Mouse (Mus musculus): Measurements from ENCODE around the gene Nupr1l. TPM values are rescaled to one million over a fixed set of nuclear protein-coding genes. Genes with fewer than 3 reads are reported as not detected.
"Not testable (repeated sequence)": the region's sequence is repeated elsewhere in the genome, so short reads cannot be mapped to it uniquely, and the experiment has no call there.

Nupr1l gene
- polyA plus RNA-seq, 1 experiment, result 2.4 TPM

GRCm38 (mm10) chr5:129873942-129874341, 34.4 kb upstream of the Nupr1l start:
- WGBS, result 82% methylated on average over 12 of the region's 12 CpGs
- no peak for DNase-seq (ENCODE audit: low read depth in 1 of 2, low spot score in 2 of 2)
- Histone ChIP-seq H3K36me3 (ENCODE audit: control insufficient read depth, insufficient read depth, low read length) (no peaks in the 10 kb centered on the region), H3K4me1 (ENCODE audit: control insufficient read depth, insufficient read depth, insufficient read length) (no peaks in the 10 kb centered on the region), H3K27ac (ENCODE audit: insufficient read depth, low read length) (no peak overlapping the region), H3K4me3 (ENCODE audit: extremely low read depth, insufficient read depth, insufficient read length) (no peak overlapping the region), H3K27me3 (ENCODE audit: control insufficient read depth, insufficient read depth, low read length) (no peaks in the 10 kb centered on the region)
- no peak for TF ChIP-seq POLR2A (IDR thresholded peaks at IDR 0.05; ENCODE audit: low read depth, low read length)
- TF ChIP-seq CTCF (IDR thresholded peaks at IDR 0.05; ENCODE audit: extremely low read depth, insufficient read depth, insufficient read length, insufficient replicate concordance), result no peak

GRCm38 (mm10) chr5:129875098-129875497, 33.2 kb upstream of the Nupr1l start:
- H3K4me3 ChIP-seq (ENCODE audit: extremely low read depth, insufficient read depth, insufficient read length), result no peak overlapping the region
- TF ChIP-seq POLR2A (IDR thresholded peaks at IDR 0.05; ENCODE audit: low read depth, low read length), result no peak
- no peak for TF ChIP-seq CTCF (IDR thresholded peaks at IDR 0.05; ENCODE audit: extremely low read depth, insufficient read depth, insufficient read length, insufficient replicate concordance)
- no peak overlapping the region for H3K27ac ChIP-seq (ENCODE audit: insufficient read depth, low read length)
- no peaks in the 10 kb centered on the region for H3K4me1 ChIP-seq (ENCODE audit: control insufficient read depth, insufficient read depth, insufficient read length)
- no peaks in the 10 kb centered on the region; the same call in 1 of the 2 replicates for H3K36me3 ChIP-seq (ENCODE audit: control insufficient read depth, insufficient read depth, low read length)
- 82% methylated on average over 11 of the region's 11 CpGs for WGBS
- H3K27me3 ChIP-seq (ENCODE audit: control insufficient read depth, insufficient read depth, low read length), result no peaks in the 10 kb centered on the region
- DNase-seq (ENCODE audit: low read depth in 1 of 2, low spot score in 2 of 2), result no peak

- 79% methylated on average over 9 of the region's 9 CpGs for WGBS
- no peak overlapping the region for H3K4me3 ChIP-seq (ENCODE audit: extremely low read depth, insufficient read depth, insufficient read length)
- H3K36me3 ChIP-seq (ENCODE audit: control insufficient read depth, insufficient read depth, low read length), result peaks cover 14% of the 10 kb centered on the region
- H3K27ac ChIP-seq (ENCODE audit: insufficient read depth, low read length), result no peak overlapping the region
- no peak for TF ChIP-seq POLR2A (IDR thresholded peaks at IDR 0.05; ENCODE audit: low read depth, low read length)
- no peak for DNase-seq (ENCODE audit: low read depth in 1 of 2, low spot score in 2 of 2)
- no peaks in the 10 kb centered on the region for H3K27me3 ChIP-seq (ENCODE audit: control insufficient read depth, insufficient read depth, low read length)
- no peaks in the 10 kb centered on the region for H3K4me1 ChIP-seq (ENCODE audit: control insufficient read depth, insufficient read depth, insufficient read length)
These were observed 30.4 kb upstream of the Nupr1l start for GRCm38 (mm10) chr5:129877731-129878455.

GRCm38 (mm10) chr5:129878946-129879345, 29.4 kb upstream of the Nupr1l start:
- H3K4me3 ChIP-seq (ENCODE audit: extremely low read depth, insufficient read depth, insufficient read length), result no peak overlapping the region
- TF ChIP-seq POLR2A (IDR thresholded peaks at IDR 0.05; ENCODE audit: low read depth, low read length) (no peak), CTCF (IDR thresholded peaks at IDR 0.05; ENCODE audit: extremely low read depth, insufficient read depth, insufficient read length, insufficient replicate concordance) (no peak)
- no peaks in the 10 kb centered on the region for H3K4me1 ChIP-seq (ENCODE audit: control insufficient read depth, insufficient read depth, insufficient read length)
- no peak overlapping the region for H3K27ac ChIP-seq (ENCODE audit: insufficient read depth, low read length)
- no peaks in the 10 kb centered on the region for H3K27me3 ChIP-seq (ENCODE audit: control insufficient read depth, insufficient read depth, low read length)
- WGBS, result 91% methylated on average over 2 of the region's 2 CpGs
- DNase-seq (ENCODE audit: low read depth in 1 of 2, low spot score in 2 of 2), result no peak
- peaks cover 17% of the 10 kb centered on the region for H3K36me3 ChIP-seq (ENCODE audit: control insufficient read depth, insufficient read depth, low read length)

- Histone ChIP-seq H3K4me3 (ENCODE audit: extremely low read depth, insufficient read depth, insufficient read length) (no peak overlapping the region), H3K27ac (ENCODE audit: insufficient read depth, low read length) (no peak overlapping the region), H3K36me3 (ENCODE audit: control insufficient read depth, insufficient read depth, low read length) (peaks cover 21% of the 10 kb centered on the region), H3K4me1 (ENCODE audit: control insufficient read depth, insufficient read depth, insufficient read length) (no peaks in the 10 kb centered on the region), H3K27me3 (ENCODE audit: control insufficient read depth, insufficient read depth, low read length) (no peaks in the 10 kb centered on the region)
- TF ChIP-seq CTCF (IDR thresholded peaks at IDR 0.05; ENCODE audit: extremely low read depth, insufficient read depth, insufficient read length, insufficient replicate concordance) (no peak), POLR2A (IDR thresholded peaks at IDR 0.05; ENCODE audit: low read depth, low read length) (no peak)
- 83% methylated on average over 3 of the region's 3 CpGs for whole genome bisulfite sequencing
- no peak for DNase-seq (ENCODE audit: low read depth in 1 of 2, low spot score in 2 of 2)
These were observed 28.5 kb upstream of the Nupr1l start for GRCm38 (mm10) chr5:129879888-129880287.

- Histone ChIP-seq H3K27me3 (ENCODE audit: control insufficient read depth, insufficient read depth, low read length) (no peaks in the 10 kb centered on the region), H3K36me3 (ENCODE audit: control insufficient read depth, insufficient read depth, low read length) (peaks cover 15% of the 10 kb centered on the region), H3K4me3 (ENCODE audit: extremely low read depth, insufficient read depth, insufficient read length) (peak overlapping the region; percentile 89), H3K4me1 (ENCODE audit: control insufficient read depth, insufficient read depth, insufficient read length) (peaks cover 5% of the 10 kb centered on the region; the same call in 1 of the 2 replicates), H3K27ac (ENCODE audit: insufficient read depth, low read length) (no peak overlapping the region)
- TF ChIP-seq CTCF (IDR thresholded peaks at IDR 0.05; ENCODE audit: extremely low read depth, insufficient read depth, insufficient read length, insufficient replicate concordance), result no peak
- no peak for TF ChIP-seq POLR2A (IDR thresholded peaks at IDR 0.05; ENCODE audit: low read depth, low read length)
- DNase-seq (ENCODE audit: low read depth in 1 of 2, low spot score in 2 of 2), result no peak
- 27% methylated on average over 10 of the region's 10 CpGs for WGBS
These were observed 22.1 kb upstream of the Nupr1l start for GRCm38 (mm10) chr5:129886271-129886670.

GRCm38 (mm10) chr5:129886911-129887636, 21.3 kb upstream of the Nupr1l start, which contains the start of gene Chchd2:
Gene Chchd2, minus strand, starts transcription at chr5:129887470.
- H3K27ac ChIP-seq (ENCODE audit: insufficient read depth, low read length), result peak within 1 kb of the TSS; percentile 83
- H3K27me3 ChIP-seq (ENCODE audit: control insufficient read depth, insufficient read depth, low read length), result no peaks in the 10 kb centered on the region
- under 1% methylated on average over 46 of the region's 46 CpGs for WGBS
- TF ChIP-seq CTCF (IDR thresholded peaks at IDR 0.05; ENCODE audit: extremely low read depth, insufficient read depth, insufficient read length, insufficient replicate concordance), result no peak
- peak; percentile 34; the same call in 1 of the 2 replicates for TF ChIP-seq POLR2A (IDR thresholded peaks at IDR 0.05; ENCODE audit: low read depth, low read length)
- H3K4me1 ChIP-seq (ENCODE audit: control insufficient read depth, insufficient read depth, insufficient read length), result peaks cover 5% of the 10 kb centered on the region; the same call in 1 of the 2 replicates
- peak within 1 kb of the TSS; percentile 89 for H3K4me3 ChIP-seq (ENCODE audit: extremely low read depth, insufficient read depth, insufficient read length)
- peak; percentile 87 to 91 for DNase-seq (ENCODE audit: low read depth in 1 of 2, low spot score in 2 of 2)
- H3K36me3 ChIP-seq (ENCODE audit: control insufficient read depth, insufficient read depth, low read length), result peaks cover 9% of the 10 kb centered on the region

GRCm38 (mm10) chr5:129890390-129890789, 17.9 kb upstream of the Nupr1l start:
- not testable (repeated sequence) for DNase-seq (ENCODE audit: low read depth in 1 of 2, low spot score in 2 of 2); H3K4me1 ChIP-seq (ENCODE audit: control insufficient read depth, insufficient read depth, insufficient read length); H3K36me3 ChIP-seq (ENCODE audit: control insufficient read depth, insufficient read depth, low read length); H3K27ac ChIP-seq (ENCODE audit: insufficient read depth, low read length); H3K4me3 ChIP-seq (ENCODE audit: extremely low read depth, insufficient read depth, insufficient read length); H3K27me3 ChIP-seq (ENCODE audit: control insufficient read depth, insufficient read depth, low read length)
- WGBS, result 57% methylated on average over 7 of the region's 7 CpGs
